In the genomic region with DNA sequence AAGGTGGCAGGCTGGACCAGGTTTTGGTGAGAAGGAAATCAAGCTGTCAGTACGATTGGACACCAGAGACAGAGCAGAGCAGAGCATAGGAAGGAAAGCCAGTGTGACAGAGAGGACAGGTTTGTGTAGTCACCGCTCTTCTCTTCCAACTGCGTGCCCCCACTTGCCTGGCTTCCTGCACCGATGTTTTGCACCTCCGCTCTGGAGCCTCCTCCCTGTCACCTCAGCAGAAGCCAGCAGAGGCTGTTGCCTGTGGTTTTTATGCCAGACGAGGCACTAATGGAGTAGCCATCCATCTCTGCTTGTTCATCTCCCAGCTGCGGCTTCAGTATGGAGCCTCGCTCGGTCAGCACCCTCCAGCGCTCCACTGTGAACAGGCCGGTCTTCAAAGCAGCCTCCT, we compare ENCODE assay signal across 10 mouse cellular contexts. TPM values are rescaled to one million over a fixed set of nuclear protein-coding genes. Genes with fewer than 3 reads are reported as not detected.
A peak's percentile ranks its signal among the peaks of the same experiment; 100 is the strongest.
DNase-seq lines count a peak whose midpoint lies in the region; ATAC-seq lines count a peak whose summit lies in the region.
"Had no signal": no experiment of that assay in that cellular context is flagged by ENCODE, and none has a peak within 500 bp of the region (broad histone marks: within the 10 kb centered on the region; RNA-seq: fewer than 3 reads in every experiment).

No protein-coding gene starts in this region.

- H3K4me3 ChIP-seq in liver, embryonic 12.5 days = no peak overlapping the region
- no peak overlapping the region for H3K4me3 ChIP-seq in limb, embryonic 11.5 days (ENCODE audit: low read depth, low read length)
- no peak overlapping the region for H3K4me3 ChIP-seq in stomach, embryonic 15.5 days (replicated peaks)

- no peak for ATAC-seq in liver, embryonic 12.5 days
- no peak for ATAC-seq in limb, embryonic 11.5 days (ENCODE audit: insufficient number of reproducible peaks, low FRiP score, low TSS enrichment, low read depth)
- ATAC-seq in stomach, embryonic 15.5 days (ENCODE audit: insufficient read depth, low FRiP score, low read depth) = no peak

- peaks cover 9% of the 10 kb centered on the region for H3K36me3 ChIP-seq in liver, embryonic 12.5 days
- peaks cover 11% of the 10 kb centered on the region; the same call in 1 of the 2 replicates for H3K36me3 ChIP-seq in limb, embryonic 11.5 days (ENCODE audit: control insufficient read depth, insufficient read depth, low read length)
- H3K36me3 ChIP-seq in stomach, embryonic 15.5 days = peaks cover 4% of the 10 kb centered on the region

- no peaks in the 10 kb centered on the region for H3K9me3 ChIP-seq in liver, embryonic 12.5 days (replicated peaks)
- H3K9me3 ChIP-seq in limb, embryonic 11.5 days (ENCODE audit: control insufficient read depth, low read length) = no peaks in the 10 kb centered on the region
- H3K9me3 ChIP-seq in stomach, embryonic 15.5 days = no peaks in the 10 kb centered on the region
- H3K9me3 ChIP-seq: forebrain, embryonic 12.5 days had no signal

- H3K4me2 ChIP-seq in liver, embryonic 12.5 days = peak overlapping the region; percentile 56; the same call in 1 of the 2 replicates
- peak overlapping the region; percentile 15; the same call in 1 of the 2 replicates for H3K4me2 ChIP-seq in limb, embryonic 11.5 days (ENCODE audit: low read depth, severe bottlenecking)
- peak overlapping the region; percentile 50; the same call in 1 of the 2 replicates for H3K4me2 ChIP-seq in stomach, embryonic 15.5 days

- DNase-seq in frontal cortex, postnatal 36 days (ENCODE audit: low spot score in 2 of 2) = peak; percentile 51 to 55
- no peak for DNase-seq in frontal cortex, postnatal 14 days (ENCODE audit: low spot score in 2 of 2)
- no peak for DNase-seq in liver
- DNase-seq in limb, embryonic 11.5 days (ENCODE audit: low spot score) = no peak
- no peak for DNase-seq in lung, postnatal 10 days
- no peak for DNase-seq in adrenal gland, adult 18-20 months (ENCODE audit: low spot score in 2 of 2)

- H3K4me1 ChIP-seq in liver, embryonic 12.5 days = peaks cover 42% of the 10 kb centered on the region
- peaks cover 34% of the 10 kb centered on the region for H3K4me1 ChIP-seq in limb, embryonic 11.5 days (ENCODE audit: control insufficient read depth, insufficient read depth, low read length)
- H3K4me1 ChIP-seq in stomach, embryonic 15.5 days = peaks cover 31% of the 10 kb centered on the region

- H3K27me3 ChIP-seq in liver, embryonic 12.5 days (replicated peaks) = peaks cover 53% of the 10 kb centered on the region
- H3K27me3 ChIP-seq in limb, embryonic 11.5 days (ENCODE audit: control insufficient read depth, insufficient read depth, low read length) = no peaks in the 10 kb centered on the region
- H3K27me3 ChIP-seq in stomach, embryonic 15.5 days (replicated peaks) = no peaks in the 10 kb centered on the region

- H3K27ac ChIP-seq in liver, embryonic 12.5 days = no peak overlapping the region
- no peak overlapping the region for H3K27ac ChIP-seq in limb, embryonic 11.5 days (replicated peaks; ENCODE audit: low read depth, low read length)
- H3K27ac ChIP-seq in stomach, embryonic 15.5 days = peak overlapping the region; percentile 44; the same call in 1 of the 2 replicates
- H3K27ac ChIP-seq: forebrain, embryonic 12.5 days had no signal

- 56% methylated on average over 11 of the region's 11 CpGs for WGBS in liver, embryonic 12.5 days (ENCODE audit: insufficient replicate concordance)
- WGBS in limb, embryonic 11.5 days = 41% methylated on average over 11 of the region's 11 CpGs
- 53% methylated on average over 11 of the region's 11 CpGs for WGBS in stomach, embryonic 15.5 days

- H3K9ac ChIP-seq in liver, embryonic 12.5 days = no peak overlapping the region
- no peak overlapping the region for H3K9ac ChIP-seq in limb, embryonic 11.5 days (ENCODE audit: low read length)
- H3K9ac ChIP-seq in stomach, embryonic 15.5 days = no peak overlapping the region

RNA-seq across cellular contexts. Expression of gene Rtkn, which starts 7.6 kb away (rescaled TPM):
- 11.8 and 12.6 TPM in 2 replicates for polyA plus RNA-seq in liver, embryonic 12.5 days (2016; fragmentation: Nextera tagmentation; extraction: Ambion mirVana)
- polyA plus RNA-seq in limb, embryonic 11.5 days (2014; fragmentation: Nextera tagmentation; extraction: Ambion mirVana) = 29.2 and 30.5 TPM in 2 replicates
- 31.3 and 31.9 TPM in 2 replicates for polyA plus RNA-seq in stomach, embryonic 15.5 days (2015; fragmentation: Nextera tagmentation; extraction: Ambion mirVana)
- total RNA-seq in adrenal gland, adult 18-20 months (2021) = 1 to 10 TPM; 4.7 to 6.6 TPM

RNA-seq across cellular contexts. Expression of gene Wdr54, which starts 13.3 kb away (rescaled TPM):
- polyA plus RNA-seq in liver, embryonic 12.5 days (2016; fragmentation: Nextera tagmentation; extraction: Ambion mirVana) = 0.81 and 1.1 TPM in 2 replicates
- polyA plus RNA-seq in limb, embryonic 11.5 days (2014; fragmentation: Nextera tagmentation; extraction: Ambion mirVana) = 11.5 and 13.7 TPM in 2 replicates
- polyA plus RNA-seq in stomach, embryonic 15.5 days (2015; fragmentation: Nextera tagmentation; extraction: Ambion mirVana) = 3.6 and 5.1 TPM in 2 replicates
- total RNA-seq in adrenal gland, adult 18-20 months (2021) = 1 to 10 TPM; 1.9 to 3.6 TPM

RNA-seq across cellular contexts. Expression of gene 1700003E16Rik, which starts 13.3 kb away (rescaled TPM):
- polyA plus RNA-seq in liver, embryonic 12.5 days (2016; fragmentation: Nextera tagmentation; extraction: Ambion mirVana) = 0.19 and 0.35 TPM in 2 replicates
- polyA plus RNA-seq in limb, embryonic 11.5 days (2014; fragmentation: Nextera tagmentation; extraction: Ambion mirVana) = 0.58 and 1.1 TPM in 2 replicates
- polyA plus RNA-seq in stomach, embryonic 15.5 days (2015; fragmentation: Nextera tagmentation; extraction: Ambion mirVana) = 2.3 and 2.7 TPM in 2 replicates
- 1 to 10 TPM; 1.1 to 1.4 TPM for total RNA-seq in adrenal gland, adult 18-20 months (2021)
- total RNA-seq: megakaryocyte progenitor cell, adult 5-6 weeks had no signal

RNA-seq across cellular contexts. Expression of gene Ino80b, which starts 17.7 kb away (rescaled TPM):
- 12.1 and 13.0 TPM in 2 replicates for polyA plus RNA-seq in liver, embryonic 12.5 days (2016; fragmentation: Nextera tagmentation; extraction: Ambion mirVana)
- 20.8 and 21.7 TPM in 2 replicates for polyA plus RNA-seq in limb, embryonic 11.5 days (2014; fragmentation: Nextera tagmentation; extraction: Ambion mirVana)
- 11.3 and 11.4 TPM in 2 replicates for polyA plus RNA-seq in stomach, embryonic 15.5 days (2015; fragmentation: Nextera tagmentation; extraction: Ambion mirVana)
- total RNA-seq in adrenal gland, adult 18-20 months (2021) = 10 to 100 TPM; 20.1 to 20.7 TPM

RNA-seq across cellular contexts. Expression of gene Wbp1, which starts 21.5 kb away (rescaled TPM):
- 35.0 and 37.9 TPM in 2 replicates for polyA plus RNA-seq in liver, embryonic 12.5 days (2016; fragmentation: Nextera tagmentation; extraction: Ambion mirVana)
- polyA plus RNA-seq in limb, embryonic 11.5 days (2014; fragmentation: Nextera tagmentation; extraction: Ambion mirVana) = 153 and 182 TPM in 2 replicates
- polyA plus RNA-seq in stomach, embryonic 15.5 days (2015; fragmentation: Nextera tagmentation; extraction: Ambion mirVana) = 91.5 and 101 TPM in 2 replicates
- total RNA-seq in adrenal gland, adult 18-20 months (2021) = 10 to 100 TPM; 84.3 to 89.0 TPM

Comparison
In these comparisons a context has a peak if more than half of its experiments do, and no peak if none do; other contexts are left out.
1. DNase-seq: peak in frontal cortex, postnatal 36 days (2 of 2); none in frontal cortex, postnatal 14 days (0 of 2), liver (single experiment), limb, embryonic 11.5 days (single experiment), lung, postnatal 10 days (single experiment) and adrenal gland, adult 18-20 months (0 of 2).
2. Peak in every context shown above with its lines, with median percentiles within 50 percentile points of each other: H3K4me2 ChIP-seq.